Comparison of ENCODE assay signal across 18 mouse cellular contexts in the genomic region with DNA sequence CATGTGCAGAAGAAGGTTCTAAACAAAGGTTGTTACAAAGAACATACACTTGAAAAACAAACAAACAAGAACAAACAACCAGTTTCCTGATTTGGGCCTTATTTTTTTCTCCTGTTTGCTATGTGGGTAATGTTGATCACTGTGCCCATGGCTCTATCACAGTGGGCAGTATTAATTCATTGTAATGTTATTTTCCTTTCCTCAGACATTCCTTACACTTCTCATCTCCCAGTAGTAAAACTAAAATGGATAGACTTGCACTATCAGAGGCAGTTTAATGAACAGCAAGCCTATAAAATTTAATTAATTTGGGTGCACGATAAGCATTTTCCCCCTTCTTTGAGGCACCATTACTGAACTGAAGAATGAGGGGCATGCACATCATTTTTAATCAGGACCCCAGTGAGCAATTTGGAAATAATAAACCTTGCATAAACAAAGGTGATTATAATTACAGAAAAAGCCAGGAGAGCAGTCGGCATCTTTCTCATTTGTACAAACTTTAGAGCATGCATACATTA.
"Had no signal": no experiment of that assay in that cellular context is flagged by ENCODE, and none has a peak within 500 bp of the region (broad histone marks: within the 10 kb centered on the region; RNA-seq: fewer than 3 reads in every experiment).

No protein-coding gene starts in this region.

- ATAC-seq: liver, embryonic 12.5 days; midbrain, embryonic 15.5 days had no signal

- H3K4me1 ChIP-seq: liver, embryonic 12.5 days; midbrain, embryonic 10.5 days; midbrain, embryonic 12.5 days; midbrain, embryonic 15.5 days; neural tube, embryonic 12.5 days had no signal

- DNase-seq: lung, adult 18-20 months; lung, embryonic 14.5 days; lung, postnatal 10 days; lung, postnatal 4 days; retina, postnatal 1 day; right cerebral cortex, adult 18-20 months; right cerebral cortex, postnatal 25 days; right cerebral cortex, postnatal 4 days; spleen, adult 18-20 months; thymus, adult 18-20 months; thymus, postnatal 14 days; thymus, postnatal 36 days had no signal

- H3K27ac ChIP-seq: liver, embryonic 12.5 days; liver, embryonic 14.5 days; midbrain, embryonic 10.5 days; midbrain, embryonic 12.5 days; midbrain, embryonic 15.5 days; neural tube, embryonic 12.5 days had no signal

- H3K9me3 ChIP-seq: liver, embryonic 12.5 days; midbrain, embryonic 10.5 days; midbrain, embryonic 12.5 days; midbrain, embryonic 15.5 days; neural tube, embryonic 12.5 days had no signal

- H3K4me2 ChIP-seq: liver, embryonic 12.5 days; lung, embryonic 14.5 days; midbrain, embryonic 12.5 days; midbrain, embryonic 15.5 days; neural tube, embryonic 12.5 days had no signal

- H3K27me3 ChIP-seq: liver, embryonic 12.5 days; midbrain, embryonic 12.5 days; midbrain, embryonic 15.5 days; neural tube, embryonic 12.5 days had no signal

- H3K9ac ChIP-seq: liver, embryonic 12.5 days; liver, embryonic 14.5 days; lung, embryonic 14.5 days; midbrain, embryonic 12.5 days; midbrain, embryonic 15.5 days; neural tube, embryonic 12.5 days had no signal

- H3K36me3 ChIP-seq: liver, embryonic 12.5 days; midbrain, embryonic 10.5 days; midbrain, embryonic 12.5 days; midbrain, embryonic 15.5 days; neural tube, embryonic 12.5 days had no signal

- H3K4me3 ChIP-seq: liver, embryonic 12.5 days; midbrain, embryonic 10.5 days; midbrain, embryonic 12.5 days; midbrain, embryonic 15.5 days; neural tube, embryonic 12.5 days had no signal
